24 mouse cellular contexts compared by ENCODE assay signal in the genomic region with DNA sequence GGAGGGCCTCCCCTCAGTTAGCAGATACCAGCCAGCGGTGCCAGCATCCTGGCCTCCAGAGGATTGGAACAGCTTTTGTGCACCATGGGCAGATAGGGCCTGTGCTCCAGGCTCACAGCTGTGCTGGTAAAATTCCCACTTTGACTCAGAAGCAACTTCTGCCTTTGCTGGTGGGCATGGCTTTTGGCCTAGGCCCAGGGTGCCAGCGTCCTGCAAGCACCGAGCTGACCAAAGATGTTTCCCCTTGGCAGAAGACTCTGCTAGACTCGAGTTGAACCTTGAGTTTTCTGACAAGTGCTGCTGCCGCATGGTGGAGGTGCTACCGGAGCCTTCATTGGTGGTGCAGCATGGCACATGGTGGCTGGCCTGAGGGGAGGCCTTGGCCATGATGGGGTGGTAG.
"Had no signal": no experiment of that assay in that cellular context is flagged by ENCODE, and none has a peak within 500 bp of the region (broad histone marks: within the 10 kb centered on the region; RNA-seq: fewer than 3 reads in every experiment).

No protein-coding gene starts in this region.

- H3K4me3 ChIP-seq: heart, embryonic 13.5 days; heart, embryonic 15.5 days; hindbrain, embryonic 13.5 days; hindbrain, embryonic 15.5 days; kidney, embryonic 15.5 days; limb, embryonic 13.5 days; limb, embryonic 15.5 days; liver, embryonic 12.5 days had no signal

- DNase-seq: gastrocnemius, postnatal 14 days; gastrocnemius, postnatal 36 days; heart, adult 18-20 months; heart, postnatal 36 days; kidney, adult 11 months; kidney, adult 2 months; kidney, adult 9 months; kidney, postnatal 14 days; kidney, postnatal 36 days; layer of hippocampus, adult 9-11 months; layer of hippocampus, postnatal 36 days; left cerebral cortex, postnatal 4 days had no signal

- ATAC-seq: hindbrain, postnatal 0 days; intestine, embryonic 16.5 days; liver, embryonic 12.5 days had no signal

- H3K27me3 ChIP-seq: heart, embryonic 13.5 days; heart, embryonic 15.5 days; hindbrain, embryonic 13.5 days; hindbrain, embryonic 15.5 days; kidney, embryonic 15.5 days; limb, embryonic 13.5 days; limb, embryonic 15.5 days; liver, embryonic 12.5 days had no signal

- H3K4me2 ChIP-seq: heart, embryonic 11.5 days; heart, embryonic 13.5 days; heart, embryonic 15.5 days; hindbrain, embryonic 13.5 days; hindbrain, embryonic 15.5 days; kidney, embryonic 15.5 days; limb, embryonic 13.5 days; limb, embryonic 15.5 days; liver, embryonic 12.5 days had no signal

- H3K9me3 ChIP-seq: heart, embryonic 13.5 days; heart, embryonic 15.5 days; hindbrain, embryonic 13.5 days; hindbrain, embryonic 15.5 days; kidney, embryonic 15.5 days; limb, embryonic 13.5 days; limb, embryonic 15.5 days; liver, embryonic 12.5 days had no signal

- H3K4me1 ChIP-seq: hindbrain, embryonic 13.5 days; hindbrain, embryonic 15.5 days; kidney, embryonic 15.5 days; limb, embryonic 13.5 days; limb, embryonic 15.5 days; liver, embryonic 12.5 days had no signal

- H3K36me3 ChIP-seq: kidney, embryonic 15.5 days had no signal

- H3K27ac ChIP-seq: heart, embryonic 13.5 days; heart, embryonic 15.5 days; hindbrain, embryonic 13.5 days; hindbrain, embryonic 15.5 days; hindbrain, postnatal 0 days; kidney, embryonic 15.5 days; kidney, postnatal 0 days; limb, embryonic 13.5 days; limb, embryonic 15.5 days; liver, embryonic 12.5 days had no signal

- H3K9ac ChIP-seq: heart, embryonic 13.5 days; heart, embryonic 15.5 days; hindbrain, embryonic 13.5 days; hindbrain, embryonic 15.5 days; kidney, embryonic 15.5 days; limb, embryonic 13.5 days; limb, embryonic 15.5 days; liver, embryonic 12.5 days had no signal
